Mouse (Mus musculus): ENCODE results near the gene Kpna1. TPM values are rescaled to one million over a fixed set of nuclear protein-coding genes. Genes with fewer than 3 reads are reported as not detected.

Gene Kpna1
- polyA plus RNA-seq, 1 experiment from 2014 or later = 90.7 TPM

DNA sequence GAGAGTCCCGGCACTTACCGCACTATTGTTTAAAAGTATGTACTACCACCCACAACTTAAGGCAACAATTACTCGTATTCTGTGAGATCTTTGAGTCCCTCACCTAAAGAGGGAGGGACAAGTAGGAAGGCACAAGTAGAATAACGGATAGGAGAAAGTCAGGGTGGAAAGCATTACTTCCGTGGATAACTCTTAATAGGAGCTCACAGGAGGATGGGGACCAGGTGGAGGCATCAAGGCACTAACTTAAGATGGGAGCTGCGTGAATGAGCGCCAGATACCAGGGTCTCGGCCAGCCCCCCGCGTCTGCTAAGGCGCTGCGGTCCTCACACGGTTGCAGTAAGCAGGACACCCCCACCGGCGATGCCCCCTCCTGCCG, 92.5 kb downstream of the Kpna1 start:
- ATAC-seq (ENCODE audit: low FRiP score) = no peak
- 0% methylated on average over 16 of the region's 16 CpGs for WGBS

DNA sequence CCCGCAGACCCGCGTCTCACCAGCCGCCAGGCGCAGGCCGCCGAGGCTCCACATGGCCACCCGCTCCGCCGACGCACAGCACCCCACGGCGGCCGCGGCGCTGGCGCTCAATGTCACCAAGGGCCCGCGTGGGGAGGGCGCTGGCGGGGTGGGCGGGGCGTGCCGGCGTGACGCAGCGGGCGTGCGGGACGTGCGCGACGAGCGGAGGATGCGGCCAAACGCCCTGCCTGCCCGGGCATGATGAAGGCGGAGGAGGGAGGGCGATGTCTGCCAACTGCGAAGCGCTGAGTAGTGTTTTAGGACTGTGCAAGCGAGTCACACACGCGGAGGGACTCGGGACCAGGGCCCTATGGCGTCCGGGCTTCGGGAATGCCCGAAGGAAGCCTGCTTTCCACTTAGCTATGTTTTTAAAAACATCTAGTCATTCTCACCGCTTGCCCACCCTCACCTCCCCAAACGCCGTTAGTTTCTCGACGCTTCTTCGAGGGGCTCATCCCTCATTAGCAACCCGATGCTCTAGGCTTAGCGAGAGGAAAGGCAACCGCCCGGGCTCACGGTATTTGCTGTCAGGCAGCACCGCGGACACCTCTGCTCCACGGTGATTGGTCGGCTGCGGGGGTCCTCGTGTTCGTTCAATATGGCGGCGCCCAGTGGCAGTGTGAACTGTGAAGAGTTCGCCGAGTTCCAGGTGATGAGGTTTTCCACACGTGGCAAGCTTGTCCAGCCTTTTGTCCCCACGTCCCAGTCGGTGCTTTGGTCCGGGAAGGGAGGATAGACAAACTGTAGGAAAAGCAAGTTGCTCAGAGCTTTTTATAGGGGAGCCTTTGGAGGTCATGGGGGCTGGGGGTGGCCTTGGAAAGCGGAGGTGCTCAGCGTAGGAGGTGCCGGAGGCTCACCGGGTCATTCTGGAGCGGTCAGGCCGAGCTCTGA, 93.2 kb downstream of the Kpna1 start, which contains the start of the genes Fam162a and Ccdc58:
TSS of gene Fam162a (minus strand) at position 145 of the 930 bp plus-strand sequence.
TSS of gene Ccdc58 (plus strand) at position 236 of the 930 bp plus-strand sequence.
- H3K27ac ChIP-seq (ENCODE audit: low read depth, low read length) = peak within 1 kb of the TSS; percentile 98
- H3K36me3 ChIP-seq (ENCODE audit: control insufficient read depth, insufficient read depth, low read length) = no peaks in the 10 kb centered on the region
- H3K4me3 ChIP-seq (ENCODE audit: low read depth, low read length) = peak within 1 kb of the TSS; percentile 78
- peak within 1 kb of the TSS; percentile 69 for H3K4me2 ChIP-seq
- ATAC-seq (ENCODE audit: low FRiP score) = peak; percentile 97
- DNase-seq (ENCODE audit: low spot score, missing footprints) = peak; percentile 99
- no peaks in the 10 kb centered on the region for H3K27me3 ChIP-seq (ENCODE audit: control insufficient read depth, insufficient read depth, low read length)
- under 1% methylated on average over 81 of the region's 81 CpGs for WGBS
- peak within 1 kb of the TSS; percentile 95 for H3K9ac ChIP-seq (ENCODE audit: low read length)
- H3K4me1 ChIP-seq (ENCODE audit: control insufficient read depth, insufficient read depth, low read length) = peaks cover 15% of the 10 kb centered on the region; the same call in 1 of the 2 replicates
- H3K9me3 ChIP-seq (ENCODE audit: control insufficient read depth, low read length) = no peaks in the 10 kb centered on the region

More for the DNA sequence above, 92.5 kb downstream of the Kpna1 start:
- Histone ChIP-seq H3K27ac (ENCODE audit: low read depth, low read length) (peak overlapping the region; percentile 98), H3K9ac (ENCODE audit: low read length) (peak overlapping the region; percentile 95), H3K9me3 (ENCODE audit: control insufficient read depth, low read length) (no peaks in the 10 kb centered on the region), H3K4me2 (peak overlapping the region; percentile 69), H3K4me3 (ENCODE audit: low read depth, low read length) (peak overlapping the region; percentile 78), H3K36me3 (ENCODE audit: control insufficient read depth, insufficient read depth, low read length) (no peaks in the 10 kb centered on the region), H3K27me3 (ENCODE audit: control insufficient read depth, insufficient read depth, low read length) (no peaks in the 10 kb centered on the region), H3K4me1 (ENCODE audit: control insufficient read depth, insufficient read depth, low read length) (peaks cover 15% of the 10 kb centered on the region; the same call in 1 of the 2 replicates)
- no peak for DNase-seq (ENCODE audit: low spot score, missing footprints)

DNA sequence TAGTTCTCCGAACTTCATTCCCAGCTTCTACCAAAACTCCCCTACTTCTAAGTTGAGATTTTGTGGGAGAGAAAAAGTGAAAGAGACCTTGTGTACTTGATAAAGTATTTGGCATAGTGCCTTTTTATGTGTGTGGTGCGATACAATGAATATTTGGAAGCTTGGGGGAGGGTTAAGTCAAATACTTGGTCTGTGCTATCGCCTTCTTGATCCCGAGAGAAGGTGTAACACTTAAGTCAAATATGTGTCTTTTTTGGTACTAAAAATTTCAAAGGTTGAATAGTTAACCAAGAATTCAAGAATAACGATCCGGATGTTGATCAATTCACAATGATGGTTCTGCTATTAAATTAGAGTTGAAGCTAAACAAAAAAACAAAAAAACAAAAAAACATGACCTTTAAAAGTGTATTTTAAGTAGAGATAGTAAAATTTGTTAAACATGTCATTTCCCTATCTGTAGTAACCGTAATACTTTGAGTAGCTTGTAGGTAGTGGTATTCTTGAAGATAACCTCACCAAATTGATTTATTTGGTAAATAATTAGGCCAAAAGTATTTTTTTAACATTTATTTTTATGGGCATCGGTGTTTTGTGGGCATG, 94.0 kb downstream of the Kpna1 start:
- Histone ChIP-seq H3K9me3 (ENCODE audit: control insufficient read depth, low read length) (no peaks in the 10 kb centered on the region), H3K4me2 (peak overlapping the region; percentile 69), H3K4me1 (ENCODE audit: control insufficient read depth, insufficient read depth, low read length) (peaks cover 15% of the 10 kb centered on the region; the same call in 1 of the 2 replicates), H3K4me3 (ENCODE audit: low read depth, low read length) (peak overlapping the region; percentile 78), H3K27ac (ENCODE audit: low read depth, low read length) (peak overlapping the region; percentile 98; the same call in 1 of the 2 replicates), H3K36me3 (ENCODE audit: control insufficient read depth, insufficient read depth, low read length) (no peaks in the 10 kb centered on the region), H3K9ac (ENCODE audit: low read length) (peak overlapping the region; percentile 95), H3K27me3 (ENCODE audit: control insufficient read depth, insufficient read depth, low read length) (no peaks in the 10 kb centered on the region)
- DNase-seq (ENCODE audit: low spot score, missing footprints) (no peak), ATAC-seq (ENCODE audit: low FRiP score) (no peak)
- 31% methylated on average over 8 of the region's 8 CpGs for WGBS

DNA sequence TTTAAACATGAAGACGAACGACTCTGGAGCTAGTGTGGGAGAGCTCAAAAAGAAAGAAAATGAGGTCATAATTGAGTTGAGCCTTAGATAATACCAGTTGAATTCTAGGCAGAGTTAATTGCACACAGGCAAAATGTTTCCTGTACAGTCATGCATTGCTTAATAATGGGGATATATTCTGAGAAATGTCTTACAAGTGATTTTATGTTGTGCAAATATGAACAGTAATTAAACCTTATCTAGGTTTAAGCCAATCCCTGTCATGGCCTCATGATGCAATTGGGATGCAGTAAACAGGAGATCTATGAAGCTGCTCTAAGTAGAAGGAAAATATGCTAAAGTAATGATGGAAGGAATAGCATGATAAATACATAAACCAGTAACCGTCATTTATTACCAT, 96.2 kb downstream of the Kpna1 start:
- no peak for ATAC-seq (ENCODE audit: low FRiP score)
- H3K27ac ChIP-seq (ENCODE audit: low read depth, low read length) = no peak overlapping the region
- no peak overlapping the region for H3K4me2 ChIP-seq
- no peak overlapping the region for H3K4me3 ChIP-seq (ENCODE audit: low read depth, low read length)
- DNase-seq (ENCODE audit: low spot score, missing footprints) = no peak
- no peaks in the 10 kb centered on the region for H3K36me3 ChIP-seq (ENCODE audit: control insufficient read depth, insufficient read depth, low read length)
- H3K9ac ChIP-seq (ENCODE audit: low read length) = no peak overlapping the region
- WGBS = 93% methylated on average over 3 of the region's 3 CpGs
- no peaks in the 10 kb centered on the region for H3K9me3 ChIP-seq (ENCODE audit: control insufficient read depth, low read length)
- H3K27me3 ChIP-seq (ENCODE audit: control insufficient read depth, insufficient read depth, low read length) = no peaks in the 10 kb centered on the region
- peaks cover 9% of the 10 kb centered on the region; the same call in 1 of the 2 replicates for H3K4me1 ChIP-seq (ENCODE audit: control insufficient read depth, insufficient read depth, low read length)

DNA sequence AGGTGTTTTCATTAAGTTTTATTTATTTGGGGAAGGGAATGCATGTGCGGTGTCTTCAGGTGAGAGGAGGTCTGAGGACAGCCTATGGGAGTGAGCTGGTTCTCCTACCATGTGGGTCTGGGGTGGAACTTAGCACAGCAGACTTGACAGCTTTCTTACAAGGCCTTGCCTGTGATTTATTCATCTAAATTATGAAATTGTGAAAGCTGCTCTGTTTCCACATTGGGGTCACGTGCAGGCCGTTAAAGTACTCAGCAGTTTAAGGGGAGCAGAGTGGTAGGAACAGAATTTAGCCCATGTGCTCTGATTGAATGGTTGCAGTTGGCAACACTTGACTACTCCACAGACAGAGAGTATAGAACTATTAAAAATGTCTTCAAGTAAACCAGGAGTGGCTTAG, 101.4 kb downstream of the Kpna1 start:
- Histone ChIP-seq H3K4me1 (ENCODE audit: control insufficient read depth, insufficient read depth, low read length) (no peaks in the 10 kb centered on the region), H3K27me3 (ENCODE audit: control insufficient read depth, insufficient read depth, low read length) (no peaks in the 10 kb centered on the region), H3K9ac (ENCODE audit: low read length) (no peak overlapping the region), H3K36me3 (ENCODE audit: control insufficient read depth, insufficient read depth, low read length) (peaks cover under 1% of the 10 kb centered on the region; the same call in 1 of the 2 replicates), H3K4me2 (no peak overlapping the region), H3K4me3 (ENCODE audit: low read depth, low read length) (no peak overlapping the region), H3K27ac (ENCODE audit: low read depth, low read length) (no peak overlapping the region), H3K9me3 (ENCODE audit: control insufficient read depth, low read length) (no peaks in the 10 kb centered on the region)
- no peak for ATAC-seq (ENCODE audit: low FRiP score)
- 96% methylated on average over 3 of the region's 3 CpGs for WGBS
- no peak for DNase-seq (ENCODE audit: low spot score, missing footprints)

Other genes with a start within 250 kb of the Kpna1 start
- gene Dirc2, start 209.4 kb upstream of the Kpna1 start, polyA plus RNA-seq (2014; fragmentation: Nextera tagmentation; extraction: Ambion mirVana) = 17.5 and 19.3 TPM in 2 replicates
- gene Hspbap1, start 208.4 kb upstream of the Kpna1 start, polyA plus RNA-seq (2014; fragmentation: Nextera tagmentation; extraction: Ambion mirVana) = 21.5 and 22.7 TPM in 2 replicates
- gene Parp14, start 107.2 kb upstream of the Kpna1 start, polyA plus RNA-seq (2014; fragmentation: Nextera tagmentation; extraction: Ambion mirVana) = 0.33 and 0.37 TPM in 2 replicates
- 1.8 and 2.6 TPM in 2 replicates for gene Parp9, start 40.3 kb upstream of the Kpna1 start, polyA plus RNA-seq (2014; fragmentation: Nextera tagmentation; extraction: Ambion mirVana)
- 2.8 and 3.1 TPM in 2 replicates for gene Dtx3l, start 39.6 kb upstream of the Kpna1 start, polyA plus RNA-seq (2014; fragmentation: Nextera tagmentation; extraction: Ambion mirVana)
- 12.0 and 15.5 TPM in 2 replicates for gene Wdr5b, start 62.4 kb downstream of the Kpna1 start, polyA plus RNA-seq (2014; fragmentation: Nextera tagmentation; extraction: Ambion mirVana)
- 224 and 249 TPM in 2 replicates for gene Fam162a, start 92.8 kb downstream of the Kpna1 start, polyA plus RNA-seq (2014; fragmentation: Nextera tagmentation; extraction: Ambion mirVana)
- 84.3 and 89.8 TPM in 2 replicates for gene Ccdc58, start 92.9 kb downstream of the Kpna1 start, polyA plus RNA-seq (2014; fragmentation: Nextera tagmentation; extraction: Ambion mirVana)
- 0.06 and 0.12 TPM in 2 replicates for gene Csta1, start 152.5 kb downstream of the Kpna1 start, polyA plus RNA-seq (2014; fragmentation: Nextera tagmentation; extraction: Ambion mirVana)
- gene Stfa2l1, start 178.1 kb downstream of the Kpna1 start, polyA plus RNA-seq (2014; fragmentation: Nextera tagmentation; extraction: Ambion mirVana) = not detected in 2 replicates
- 0.78 TPM in 1 of 2 replicates, not detected in the other for gene Gm5483, start 205.5 kb downstream of the Kpna1 start, polyA plus RNA-seq (2014; fragmentation: Nextera tagmentation; extraction: Ambion mirVana)
- not detected in 2 replicates for gene Gm5416, start 231.7 kb downstream of the Kpna1 start, polyA plus RNA-seq (2014; fragmentation: Nextera tagmentation; extraction: Ambion mirVana)
- not detected in 2 replicates for gene 2010005H15Rik, start 242.7 kb downstream of the Kpna1 start, polyA plus RNA-seq (2014; fragmentation: Nextera tagmentation; extraction: Ambion mirVana)